Mouse (Mus musculus) liver, adult 2 months (tissue): Measurements from ENCODE around the gene Gm37240. TPM values are rescaled to one million over a fixed set of nuclear protein-coding genes. Genes with fewer than 3 reads are reported as not detected.

ENCODE experiments used
- DNase-seq: peaks from one replicate; pipeline ENCODE4 v3.0.0-alpha.2; 2011; ENCODE audit warnings: low read depth, low spot score; ENCODE audit errors: extremely low read depth
- H3K27ac ChIP-seq: fragments of 200-500 bp; replicated peaks from 2 replicates; pipeline ENCODE4 v1.5.1; 2012; ENCODE audit warnings: low read depth, mild to moderate bottlenecking, control low read depth, inconsistent platforms, low read length; ENCODE audit not compliant: insufficient read depth
- H3K27me3 ChIP-seq: fragments of 200-500 bp; 2 replicates; pipeline ENCODE4 v1.6.1; 2012; ENCODE audit warnings: mild to moderate bottlenecking, moderate library complexity, low read length, inconsistent platforms; ENCODE audit not compliant: control insufficient read depth, insufficient read depth
- H3K36me3 ChIP-seq: fragments of 200-500 bp; 2 replicates; pipeline ENCODE4 v1.6.1; 2012; ENCODE audit warnings: low read length, inconsistent platforms; ENCODE audit not compliant: control insufficient read depth, insufficient read depth
- H3K4me1 ChIP-seq: fragments of 200-500 bp; 2 replicates; pipeline ENCODE4 v1.6.1; 2011; ENCODE audit warnings: low read length; ENCODE audit not compliant: control insufficient read depth, insufficient read depth
- H3K4me3 ChIP-seq: fragments of 200-500 bp; 2 replicates; pipeline ENCODE4 v1.5.1; 2011; ENCODE audit warnings: low read depth, mild to moderate bottlenecking, control low read depth, low read length, moderate library complexity; ENCODE audit not compliant: insufficient read depth
- H3K79me2 ChIP-seq: fragments of 200-500 bp; 2 replicates; pipeline ENCODE4 v1.6.1; 2012; ENCODE audit warnings: inconsistent platforms, mild to moderate bottlenecking, low read length, moderate library complexity; ENCODE audit not compliant: control insufficient read depth, insufficient read depth
- H3K9ac ChIP-seq: fragments of 200-500 bp; 2 replicates; pipeline ENCODE4 v1.6.1; 2012; ENCODE audit warnings: low read depth, mild to moderate bottlenecking, control low read depth, inconsistent platforms, low read length
- CTCF ChIP-seq: fragments of 200-500 bp; IDR thresholded peaks from 2 replicates; pipeline ENCODE4 v1.5.1; 2011; ENCODE audit warnings: low read depth, low read length, control low read depth
- POLR2A ChIP-seq: fragments of 200-500 bp; IDR thresholded peaks from 2 replicates; pipeline ENCODE4 v1.6.1; 2011; ENCODE audit warnings: low read length, control low read depth; ENCODE audit not compliant: insufficient read depth; ENCODE audit errors: extremely low read depth
- WGBS: fragments of 180-500 bp; shearing (Covaris S2); methylation state at CpG from one replicate; pipeline ENCODE4 v1.1.7; 2018; 5-methylcytosine and 5-hydroxymethylcytosine counted together
- polyA plus RNA-seq: library from polyadenylated mRNA; depleted of rRNA; stranded (reverse); fragments of >200 nt; gene quantifications from 2 replicates; pipeline ENCODE4 v1.2.3, GENCODE M21; 2012
- total RNA-seq: library from RNA; depleted of rRNA; stranded (reverse); fragments of >200 nt; gene quantifications from 2 replicates; pipeline ENCODE4 v1.2.3, GENCODE M21; 2014

Gm37240 gene
- total and polyA plus RNA-seq, 2 experiments = 2.2 to 6.9 TPM

GRCm38 (mm10) chr3:84722680-84723079 lies 1164.6 kb downstream of the Gm37240 start:
- Histone ChIP-seq H3K9ac (no peak overlapping the region), H3K4me3 (no peak overlapping the region), H3K27ac (no peak overlapping the region), H3K27me3 (no peaks in the 10 kb centered on the region), H3K79me2 (no peaks in the 10 kb centered on the region), H3K36me3 (no peaks in the 10 kb centered on the region), H3K4me1 (no peaks in the 10 kb centered on the region)
- TF ChIP-seq CTCF (no peak), POLR2A (no peak)
- no peak for DNase-seq
- 89% methylated on average over 4 of the region's 4 CpGs for WGBS

GRCm38 (mm10) chr3:84715073-84715768 lies 1172.1 kb downstream of the Gm37240 start:
- Histone ChIP-seq H3K9ac (no peak overlapping the region), H3K4me1 (no peaks in the 10 kb centered on the region), H3K27me3 (no peaks in the 10 kb centered on the region; the same call in 1 of the 2 replicates), H3K4me3 (no peak overlapping the region), H3K27ac (no peak overlapping the region), H3K36me3 (no peaks in the 10 kb centered on the region), H3K79me2 (no peaks in the 10 kb centered on the region)
- 81% methylated on average over 15 of the region's 15 CpGs for WGBS
- TF ChIP-seq CTCF = no peak
- no peak for TF ChIP-seq POLR2A
- DNase-seq = no peak

- Histone ChIP-seq H3K4me1 (no peaks in the 10 kb centered on the region), H3K36me3 (no peaks in the 10 kb centered on the region), H3K27me3 (no peaks in the 10 kb centered on the region; the same call in 1 of the 2 replicates), H3K9ac (no peak overlapping the region), H3K4me3 (no peak overlapping the region), H3K79me2 (no peaks in the 10 kb centered on the region), H3K27ac (no peak overlapping the region)
- TF ChIP-seq CTCF (no peak), POLR2A (no peak)
- WGBS = 46% methylated on average over 2 of the region's 2 CpGs
- no peak for DNase-seq
Measured at GRCm38 (mm10) chr3:84712941-84713340, 1174.4 kb downstream of the Gm37240 start.

- WGBS = 86% methylated on average over 4 of the region's 4 CpGs
Measured at GRCm38 (mm10) chr3:84710723-84711122, 1176.6 kb downstream of the Gm37240 start.

GRCm38 (mm10) chr3:84709967-84710366 lies 1177.4 kb downstream of the Gm37240 start:
- TF ChIP-seq CTCF = no peak
- TF ChIP-seq POLR2A = no peak
- 96% methylated on average over 8 of the region's 8 CpGs for WGBS

More at GRCm38 (mm10) chr3:84710723-84711122, 1176.6 kb downstream of the Gm37240 start:
- H3K4me1 ChIP-seq = no peaks in the 10 kb centered on the region
- no peak overlapping the region for H3K9ac ChIP-seq
- no peak for DNase-seq
- H3K36me3 ChIP-seq = no peaks in the 10 kb centered on the region
- H3K27ac ChIP-seq = no peak overlapping the region
- TF ChIP-seq POLR2A = no peak
- TF ChIP-seq CTCF = no peak
- H3K79me2 ChIP-seq = no peaks in the 10 kb centered on the region
- H3K4me3 ChIP-seq = no peak overlapping the region
- no peaks in the 10 kb centered on the region for H3K27me3 ChIP-seq

GRCm38 (mm10) chr3:84709100-84709499 lies 1178.2 kb downstream of the Gm37240 start:
- 71% methylated on average over 8 of the region's 8 CpGs for WGBS
- no peak overlapping the region for H3K27ac ChIP-seq

More at GRCm38 (mm10) chr3:84709967-84710366, 1177.4 kb downstream of the Gm37240 start:
- H3K79me2 ChIP-seq = no peaks in the 10 kb centered on the region
- no peaks in the 10 kb centered on the region for H3K27me3 ChIP-seq
- no peaks in the 10 kb centered on the region for H3K36me3 ChIP-seq
- H3K4me3 ChIP-seq = no peak overlapping the region
- H3K27ac ChIP-seq = no peak overlapping the region
- no peak overlapping the region for H3K9ac ChIP-seq
- DNase-seq = no peak
- no peaks in the 10 kb centered on the region for H3K4me1 ChIP-seq

More at GRCm38 (mm10) chr3:84709100-84709499, 1178.2 kb downstream of the Gm37240 start:
- no peak for TF ChIP-seq CTCF
- TF ChIP-seq POLR2A = no peak
- H3K4me1 ChIP-seq = no peaks in the 10 kb centered on the region
- no peak overlapping the region for H3K4me3 ChIP-seq
- no peak for DNase-seq
- H3K27me3 ChIP-seq = no peaks in the 10 kb centered on the region
- no peaks in the 10 kb centered on the region for H3K36me3 ChIP-seq
- no peaks in the 10 kb centered on the region for H3K79me2 ChIP-seq
- H3K9ac ChIP-seq = no peak overlapping the region
